27 mouse cellular contexts compared by ENCODE assay signal in genomic region chr1:23935408-23935762, GRCm38 (mm10). TPM values are rescaled to one million over a fixed set of nuclear protein-coding genes. Genes with fewer than 3 reads are reported as not detected.
A peak's percentile ranks its signal among the peaks of the same experiment; 100 is the strongest.
DNase-seq lines count a peak whose midpoint lies in the region; ATAC-seq and TF ChIP-seq lines count a peak whose summit lies in the region.
"Had no signal": no experiment of that assay in that cellular context is flagged by ENCODE, and none has a peak within 500 bp of the region (broad histone marks: within the 10 kb centered on the region; RNA-seq: fewer than 3 reads in every experiment).

No protein-coding gene starts in this region.

- 27% methylated on average over 4 of the region's 4 CpGs for WGBS in heart, embryonic 11.5 days (ENCODE audit: insufficient replicate concordance)

- H3K36me3 ChIP-seq in heart, embryonic 11.5 days (ENCODE audit: control insufficient read depth, insufficient read depth, low read length) = no peaks in the 10 kb centered on the region
- H3K36me3 ChIP-seq: embryonic facial prominence, embryonic 10.5 days; G1E; heart, embryonic 15.5 days; hindbrain, embryonic 13.5 days; neural tube, embryonic 13.5 days had no signal

- TF ChIP-seq CTCF in layer of hippocampus, adult 2 months (conservative IDR thresholded peaks at IDR 0.05) = peak; percentile 32

- peak overlapping the region; percentile 44; the same call in 1 of the 2 replicates for H3K27ac ChIP-seq in layer of hippocampus, adult 2 months
- no peak overlapping the region for H3K27ac ChIP-seq in heart, embryonic 11.5 days (ENCODE audit: low read depth, low read length)
- H3K27ac ChIP-seq: embryonic facial prominence, embryonic 10.5 days; heart, adult 2 months; heart, embryonic 15.5 days; hindbrain, embryonic 13.5 days; kidney, postnatal 0 days; neural tube, embryonic 13.5 days had no signal

- no peaks in the 10 kb centered on the region for H3K27me3 ChIP-seq in heart, embryonic 11.5 days (ENCODE audit: control insufficient read depth, insufficient read depth, low read length)
- H3K27me3 ChIP-seq: heart, embryonic 15.5 days; hindbrain, embryonic 13.5 days; neural tube, embryonic 13.5 days had no signal

- H3K4me1 ChIP-seq in heart, embryonic 11.5 days (ENCODE audit: control insufficient read depth, insufficient read depth, low read length) = no peaks in the 10 kb centered on the region
- H3K4me1 ChIP-seq: embryonic facial prominence, embryonic 10.5 days; heart, embryonic 15.5 days; hindbrain, embryonic 13.5 days; neural tube, embryonic 13.5 days had no signal

- H3K4me3 ChIP-seq in layer of hippocampus, adult 2 months = no peak overlapping the region
- H3K4me3 ChIP-seq in heart, embryonic 11.5 days (ENCODE audit: low read depth, low read length) = no peak overlapping the region
- H3K4me3 ChIP-seq: embryonic facial prominence, embryonic 10.5 days; heart, adult 2 months; heart, embryonic 15.5 days; hindbrain, embryonic 13.5 days; myocyte; neural tube, embryonic 13.5 days had no signal

- ATAC-seq in heart, embryonic 11.5 days (replicated peaks; ENCODE audit: insufficient number of reproducible peaks, low FRiP score, low TSS enrichment) = no peak
- ATAC-seq: liver, postnatal 0 days; lung, postnatal 0 days had no signal

- no peak overlapping the region for H3K9ac ChIP-seq in heart, embryonic 11.5 days (ENCODE audit: low read depth, low read length)
- H3K9ac ChIP-seq: heart, embryonic 15.5 days; hindbrain, embryonic 13.5 days; liver, postnatal 0 days; neural tube, embryonic 13.5 days had no signal

- H3K4me2 ChIP-seq in heart, embryonic 11.5 days = no peak overlapping the region
- H3K4me2 ChIP-seq: heart, embryonic 15.5 days; hindbrain, embryonic 13.5 days; liver, embryonic 11.5 days; neural tube, embryonic 13.5 days had no signal

- DNase-seq in layer of hippocampus, adult 2 months (ENCODE audit: low spot score in 2 of 2) = no peak
- DNase-seq in layer of hippocampus, postnatal 14 days (ENCODE audit: low spot score in 2 of 2) = no peak
- DNase-seq in CD4-positive, CD25-positive, alpha-beta regulatory T cell, adult 2 months (ENCODE audit: low read depth, low spot score) = peak; percentile 17
- peak; percentile 58 for DNase-seq in ES-CJ7 (ENCODE audit: low read depth, low spot score)
- peak; percentile 47 for DNase-seq in induced T-regulatory cell, adult 2 months (ENCODE audit: low read depth)
- DNase-seq in frontal cortex, postnatal 14 days (ENCODE audit: low spot score in 2 of 2) = no peak
- DNase-seq: B cell, adult 2 months; cerebellum, adult 11 months; cerebellum, adult 9-11 months; gastrocnemius, postnatal 36 days; heart, adult 2 months; heart, postnatal 36 days; kidney, adult 2 months; left cerebral cortex, postnatal 4 days; liver, postnatal 0 days; right cerebral cortex, postnatal 4 days; thymus, postnatal 25 days had no signal

- 0 out of 2 replicates have a peak, but pooled peaks cover 2% of the 10 kb centered on the region for H3K9me3 ChIP-seq in heart, embryonic 11.5 days (replicated peaks; ENCODE audit: control insufficient read depth, low read length)
- H3K9me3 ChIP-seq: G1E; heart, embryonic 15.5 days; hindbrain, embryonic 13.5 days had no signal

RNA-seq across cellular contexts. Expression of gene Smap1, which starts 13.3 kb away (rescaled TPM):
- total RNA-seq in layer of hippocampus, adult 2 months (2021) = 100 to 1,000 TPM; 132 TPM
- 100 to 1,000 TPM; 171 to 174 TPM for total RNA-seq in layer of hippocampus, postnatal 14 days (2021)
- 44.3 and 47.0 TPM in 2 replicates for polyA plus RNA-seq in heart, embryonic 11.5 days (2014; fragmentation: Nextera tagmentation; extraction: Ambion mirVana)

Comparison
In these comparisons a context has a peak if more than half of its experiments do, and no peak if none do; other contexts are left out.
1. DNase-seq: peak in CD4-positive, CD25-positive, alpha-beta regulatory T cell, adult 2 months (single experiment), ES-CJ7 (single experiment) and induced T-regulatory cell, adult 2 months (single experiment); none in layer of hippocampus, adult 2 months (0 of 2), layer of hippocampus, postnatal 14 days (0 of 2) and frontal cortex, postnatal 14 days (0 of 2).